Mouse (Mus musculus) erythroblast, adult 5-6 weeks (primary cell): ENCODE results near the gene Mrps18a. TPM values are rescaled to one million over a fixed set of nuclear protein-coding genes. Genes with fewer than 3 reads are reported as not detected.

Source experiments
- ATAC-seq: replicated peaks from 2 replicates; pipeline ENCODE4 v1.8.0; 2016; ENCODE audit warnings: moderate number of reproducible peaks, mild to moderate bottlenecking, moderate TSS enrichment, inconsistent platforms; ENCODE audit not compliant: poor library complexity, low FRiP score, severe bottlenecking
- total RNA-seq, 2 experiments: library from RNA; stranded (forward) in 1 of 2; stranded (reverse) in 1 of 2; fragments of 150-400 nt in 1 of 2; fragments of 200-764, 138-1000 nt in 1 of 2; gene quantifications; 2 replicates each; pipeline versions ENCODE4 v1.2.3 to v1.2.4; 2015 to 2017; ENCODE audit warnings: low replicate concordance in 2 of 2

The Mrps18a gene
- total RNA-seq, 2 experiments from 2014 or later: 20.9 to 21.0 TPM

GRCm38 (mm10) chr17:46167014-46167413, 56.2 kb downstream of the Mrps18a start:
- no peak for ATAC-seq

- peak; percentile 51 for ATAC-seq
These were observed 57.5 kb downstream of the Mrps18a start for GRCm38 (mm10) chr17:46168318-46168717.

- ATAC-seq: no peak
These were observed 58.0 kb downstream of the Mrps18a start for GRCm38 (mm10) chr17:46168768-46169167.

GRCm38 (mm10) chr17:46170538-46170937, 59.8 kb downstream of the Mrps18a start:
- ATAC-seq: peak; percentile 69

Other genes with a start within 250 kb of the Mrps18a start
- 8.8 and 14.8 TPM in 2 replicates for gene Vegfa, start 78.6 kb upstream of the Mrps18a start, total RNA-seq (2015; ENCODE audit: low replicate concordance)
- gene Vegfa, start 78.6 kb upstream of the Mrps18a start, total RNA-seq (2017; ENCODE audit: low replicate concordance): 5.7 and 11.3 TPM in 2 replicates
- 2.1 TPM in 1 of 2 replicates, not detected in the other for gene Rsph9, start 33.2 kb downstream of the Mrps18a start, total RNA-seq (2015; ENCODE audit: low replicate concordance)
- 0.42 and 7.3 TPM in 2 replicates for gene Rsph9, start 33.2 kb downstream of the Mrps18a start, total RNA-seq (2017; ENCODE audit: low replicate concordance)
- gene Mad2l1bp, start 42.6 kb downstream of the Mrps18a start, total RNA-seq (2015; ENCODE audit: low replicate concordance): 33.0 and 66.5 TPM in 2 replicates
- gene Mad2l1bp, start 42.6 kb downstream of the Mrps18a start, total RNA-seq (2017; ENCODE audit: low replicate concordance): 30.2 and 33.7 TPM in 2 replicates
- gene Gtpbp2, start 50.0 kb downstream of the Mrps18a start, total RNA-seq (2015; ENCODE audit: low replicate concordance): 296 and 371 TPM in 2 replicates
- 714 and 945 TPM in 2 replicates for gene Gtpbp2, start 50.0 kb downstream of the Mrps18a start, total RNA-seq (2017; ENCODE audit: low replicate concordance)
- gene Polh, start 91.7 kb downstream of the Mrps18a start, total RNA-seq (2015; ENCODE audit: low replicate concordance): 4.6 and 4.8 TPM in 2 replicates
- gene Polh, start 91.7 kb downstream of the Mrps18a start, total RNA-seq (2017; ENCODE audit: low replicate concordance): 14.9 and 17.8 TPM in 2 replicates
- gene Xpo5, start 91.8 kb downstream of the Mrps18a start, total RNA-seq (2015; ENCODE audit: low replicate concordance): 9.0 and 15.3 TPM in 2 replicates
- gene Xpo5, start 91.8 kb downstream of the Mrps18a start, total RNA-seq (2017; ENCODE audit: low replicate concordance): 11.7 and 14.9 TPM in 2 replicates
- gene Polr1c, start 137.1 kb downstream of the Mrps18a start, total RNA-seq (2015; ENCODE audit: low replicate concordance): 14.8 and 18.8 TPM in 2 replicates
- gene Polr1c, start 137.1 kb downstream of the Mrps18a start, total RNA-seq (2017; ENCODE audit: low replicate concordance): 9.6 and 15.1 TPM in 2 replicates
- gene Yipf3, start 137.1 kb downstream of the Mrps18a start, total RNA-seq (2015; ENCODE audit: low replicate concordance): 15.4 and 42.8 TPM in 2 replicates
- gene Yipf3, start 137.1 kb downstream of the Mrps18a start, total RNA-seq (2017; ENCODE audit: low replicate concordance): 22.7 and 29.7 TPM in 2 replicates
- gene Lrrc73, start 142.5 kb downstream of the Mrps18a start, total RNA-seq (2015; ENCODE audit: low replicate concordance): 0.42 TPM in 1 of 2 replicates, not detected in the other
- 0.42 and 1.4 TPM in 2 replicates for gene Lrrc73, start 142.5 kb downstream of the Mrps18a start, total RNA-seq (2017; ENCODE audit: low replicate concordance)
- 4.0 and 23.1 TPM in 2 replicates for gene Tjap1, start 172.0 kb downstream of the Mrps18a start, total RNA-seq (2015; ENCODE audit: low replicate concordance)
- 12.3 and 28.2 TPM in 2 replicates for gene Tjap1, start 172.0 kb downstream of the Mrps18a start, total RNA-seq (2017; ENCODE audit: low replicate concordance)
- not detected in 2 replicates for gene Dlk2, start 186.4 kb downstream of the Mrps18a start, total RNA-seq (2015; ENCODE audit: low replicate concordance)
- gene Dlk2, start 186.4 kb downstream of the Mrps18a start, total RNA-seq (2017; ENCODE audit: low replicate concordance): not detected in 2 replicates
- 0.84 and 2.5 TPM in 2 replicates for gene Abcc10, start 217.4 kb downstream of the Mrps18a start, total RNA-seq (2015; ENCODE audit: low replicate concordance)
- 0.51 and 1.1 TPM in 2 replicates for gene Abcc10, start 217.4 kb downstream of the Mrps18a start, total RNA-seq (2017; ENCODE audit: low replicate concordance)